In genomic region chr4:122960321-122961099, GRCm38 (mm10) we compare ENCODE assay signal across 7 mouse cellular contexts. TPM values are rescaled to one million over a fixed set of nuclear protein-coding genes. Genes with fewer than 3 reads are reported as not detected.
A peak's percentile ranks its signal among the peaks of the same experiment; 100 is the strongest.
DNase-seq lines count a peak whose midpoint lies in the region; ATAC-seq lines count a peak whose summit lies in the region.

No protein-coding gene starts in this region.

- peak overlapping the region; percentile 40 for H3K4me3 ChIP-seq in lung, embryonic 15.5 days
- H3K4me3 ChIP-seq in brown adipose tissue, adult 24 weeks (ENCODE audit: insufficient read depth, low read depth, low read length): peak overlapping the region; percentile 51
- H3K4me3 ChIP-seq in lung, embryonic 16.5 days (ENCODE audit: low read length): peak overlapping the region; percentile 53

- H3K9me3 ChIP-seq in lung, embryonic 15.5 days: no peaks in the 10 kb centered on the region
- H3K9me3 ChIP-seq in lung, embryonic 16.5 days (ENCODE audit: control insufficient read depth, low read length): no peaks in the 10 kb centered on the region

- ATAC-seq in lung, embryonic 15.5 days (ENCODE audit: borderline replicate concordance, extremely low read depth, low FRiP score, low TSS enrichment): peak; percentile 44; the same call in 1 of the 2 replicates
- ATAC-seq in lung, embryonic 16.5 days (ENCODE audit: low read depth): peak; percentile 29

- H3K4me1 ChIP-seq in lung, embryonic 15.5 days: peaks cover 33% of the 10 kb centered on the region
- peaks cover 6% of the 10 kb centered on the region for H3K4me1 ChIP-seq in brown adipose tissue, adult 24 weeks (ENCODE audit: control insufficient read depth, insufficient read depth, insufficient read length, low read length)
- H3K4me1 ChIP-seq in lung, embryonic 16.5 days (replicated peaks; ENCODE audit: control insufficient read depth, insufficient read depth, low read length): peaks cover 26% of the 10 kb centered on the region

- H3K27ac ChIP-seq in lung, embryonic 15.5 days: no peak overlapping the region
- H3K27ac ChIP-seq in brown adipose tissue, adult 24 weeks (replicated peaks; ENCODE audit: low read depth, low read length): no peak overlapping the region
- no peak overlapping the region for H3K27ac ChIP-seq in lung, embryonic 16.5 days (ENCODE audit: low read length)

- no peaks in the 10 kb centered on the region for H3K36me3 ChIP-seq in lung, embryonic 15.5 days
- H3K36me3 ChIP-seq in lung, embryonic 16.5 days (ENCODE audit: control insufficient read depth, insufficient read depth, low read length): no peaks in the 10 kb centered on the region

- H3K9ac ChIP-seq in lung, embryonic 15.5 days: no peak overlapping the region; the same call in 1 of the 2 replicates
- peak overlapping the region; percentile 53 for H3K9ac ChIP-seq in lung, embryonic 16.5 days (ENCODE audit: low read length)

- DNase-seq in lung, postnatal 10 days: no peak
- DNase-seq in heart, postnatal 10 days: peak; percentile 14 to 31
- peak; percentile 66 for DNase-seq in retina, postnatal 1 day
- no peak for DNase-seq in adrenal gland, adult 8-10 months

- peak overlapping the region; percentile 91 for H3K4me2 ChIP-seq in lung, embryonic 15.5 days
- peak overlapping the region; percentile 93 for H3K4me2 ChIP-seq in lung, embryonic 16.5 days (ENCODE audit: low read depth, low read length)

- WGBS in lung, embryonic 15.5 days: 0% methylated on average over 43 of the region's 43 CpGs
- under 1% methylated on average over 43 of the region's 43 CpGs for WGBS in lung, embryonic 16.5 days

- H3K27me3 ChIP-seq in lung, embryonic 15.5 days: peaks cover 79% of the 10 kb centered on the region
- peaks cover 69% of the 10 kb centered on the region for H3K27me3 ChIP-seq in lung, embryonic 16.5 days (ENCODE audit: control insufficient read depth, insufficient read depth, low read depth, low read length)

- intact Hi-C loops in heart, postnatal 10 days (cut with DNase I): no loop called here

RNA-seq across cellular contexts. Expression of gene Mfsd2a, which starts 0.5 kb away (rescaled TPM):
- polyA plus RNA-seq in lung, embryonic 15.5 days (2015; fragmentation: Nextera tagmentation; extraction: Ambion mirVana): 0.82 and 0.83 TPM in 2 replicates
- polyA plus RNA-seq in brown adipose tissue, adult 24 weeks (2012; ENCODE audit: insufficient read depth, insufficient read length, missing spikeins): not detected in 2 replicates
- 1 to 10 TPM in 1 of 2 experiments, under 1 TPM in 1; 0.12 to 2.3 TPM for total RNA-seq in heart, postnatal 10 days (2021)
- polyA plus RNA-seq in lung, embryonic 16.5 days (2015; fragmentation: Nextera tagmentation; extraction: Ambion mirVana): 0.21 and 0.62 TPM in 2 replicates
- total RNA-seq in adrenal gland, adult 8-10 months (2022): 1 to 10 TPM in 2 of 4 experiments, under 1 TPM in 2; 0.83 to 8.4 (median 1.2) TPM

RNA-seq across cellular contexts. Expression of gene Mycl, which starts 34.9 kb away (rescaled TPM):
- polyA plus RNA-seq in lung, embryonic 15.5 days (2015; fragmentation: Nextera tagmentation; extraction: Ambion mirVana): 18.5 and 20.8 TPM in 2 replicates
- polyA plus RNA-seq in brown adipose tissue, adult 24 weeks (2012; ENCODE audit: insufficient read depth, insufficient read length, missing spikeins): 0.83 and 0.92 TPM in 2 replicates
- under 1 TPM; 0.22 to 0.84 TPM for total RNA-seq in heart, postnatal 10 days (2021)
- polyA plus RNA-seq in lung, embryonic 16.5 days (2015; fragmentation: Nextera tagmentation; extraction: Ambion mirVana): 11.7 and 11.9 TPM in 2 replicates
- total RNA-seq in adrenal gland, adult 8-10 months (2022): 1 to 10 TPM in 2 of 4 experiments, under 1 TPM in 2; 0.68 to 2.1 (median 1.3) TPM

RNA-seq across cellular contexts. Expression of gene Trit1, which starts 55.9 kb away (rescaled TPM):
- polyA plus RNA-seq in lung, embryonic 15.5 days (2015; fragmentation: Nextera tagmentation; extraction: Ambion mirVana): 15.9 and 19.2 TPM in 2 replicates
- polyA plus RNA-seq in brown adipose tissue, adult 24 weeks (2012; ENCODE audit: insufficient read depth, insufficient read length, missing spikeins): 13.4 and 20.8 TPM in 2 replicates
- 1 to 10 TPM; 7.7 to 8.3 TPM for total RNA-seq in heart, postnatal 10 days (2021)
- 15.5 and 17.4 TPM in 2 replicates for polyA plus RNA-seq in lung, embryonic 16.5 days (2015; fragmentation: Nextera tagmentation; extraction: Ambion mirVana)
- 10 to 100 TPM; 21.8 to 24.5 (median 22.9) TPM for total RNA-seq in adrenal gland, adult 8-10 months (2022)

Comparison
In these comparisons a context has a peak if more than half of its experiments do, and no peak if none do; other contexts are left out.
1. DNase-seq: peak in heart, postnatal 10 days (2 of 2) and retina, postnatal 1 day (single experiment); none in lung, postnatal 10 days (single experiment) and adrenal gland, adult 8-10 months (single experiment).
2. Peak in every context shown above with its lines, with median percentiles within 50 percentile points of each other: H3K4me3 ChIP-seq.